Comparison of ENCODE assay signal across 29 mouse cellular contexts in genomic region chr9:67782786-67783185, GRCm38 (mm10). TPM values are rescaled to one million over a fixed set of nuclear protein-coding genes. Genes with fewer than 3 reads are reported as not detected.
A peak's percentile ranks its signal among the peaks of the same experiment; 100 is the strongest.
DNase-seq lines count a peak whose midpoint lies in the region; ATAC-seq and TF ChIP-seq lines count a peak whose summit lies in the region.
"Had no signal": no experiment of that assay in that cellular context is flagged by ENCODE, and none has a peak within 500 bp of the region (broad histone marks: within the 10 kb centered on the region; RNA-seq: fewer than 3 reads in every experiment).

No protein-coding gene starts in this region.

- H3K27me3 ChIP-seq in testis, adult 2 months (ENCODE audit: control insufficient read depth, insufficient read depth, low read length): no peaks in the 10 kb centered on the region
- H3K27me3 ChIP-seq: CH12.LX had no signal

- no peak for ATAC-seq in cerebellum, adult (ENCODE audit: insufficient number of reproducible peaks, low FRiP score, low TSS enrichment)
- ATAC-seq: activated CD4-positive, CD25-positive, alpha-beta regulatory T cell, adult 4 months; CD4-positive, CD25-positive, alpha-beta regulatory T cell, adult 4 months; Patski had no signal

- intact Hi-C loops in left cerebral cortex, postnatal 36 days (cut with DNase I): no loop called here

- TF ChIP-seq POLR2A in testis, adult 2 months (IDR thresholded peaks at IDR 0.05; ENCODE audit: control insufficient read depth, low read depth, low read length): no peak

- H3K4me1 ChIP-seq in testis, adult 2 months (ENCODE audit: control insufficient read depth, insufficient read depth, low read length): no peaks in the 10 kb centered on the region

- DNase-seq in testis, postnatal 10 days (ENCODE audit: low spot score): no peak
- DNase-seq in Muller cell, postnatal 12 days (ENCODE audit: inconsistent ontology term): peak; percentile 56
- DNase-seq in retina, embryonic 14.5 days (ENCODE audit: low spot score): peak; percentile 32
- DNase-seq in retina, postnatal 1 day: peak; percentile 65
- no peak for DNase-seq in left cerebral cortex, postnatal 36 days (ENCODE audit: low spot score in 2 of 2)
- no peak for DNase-seq in adipocyte (ENCODE audit: low spot score)
- DNase-seq: adrenal gland, adult 2 months; adrenal gland, adult 8-10 months; adrenal gland, postnatal 10 days; adrenal gland, postnatal 14 days; adrenal gland, postnatal 25 days; adrenal gland, postnatal 36 days; B cell, adult 2 months; cerebellum, adult 11 months; cerebellum, adult 11-12 months; cerebellum, adult 18-20 months; cerebellum, adult 2 months; cerebellum, adult 8-10 months had no signal

- H3K36me3 ChIP-seq in testis, adult 2 months (ENCODE audit: control insufficient read depth, insufficient read depth, low read length): no peaks in the 10 kb centered on the region
- H3K36me3 ChIP-seq: G1E had no signal

- no peak overlapping the region for H3K27ac ChIP-seq in testis, adult 2 months (ENCODE audit: control insufficient read depth, insufficient read depth, low read depth, low read length)

- TF ChIP-seq CTCF in testis, adult 2 months (IDR thresholded peaks at IDR 0.05; ENCODE audit: control insufficient read depth, insufficient read depth, insufficient replicate concordance, low read depth, low read length): no peak

- H3K4me3 ChIP-seq in testis, adult 2 months (ENCODE audit: control insufficient read depth, low read depth, low read length): peak overlapping the region; percentile 24; the same call in 1 of the 2 replicates

RNA-seq across cellular contexts. Expression of gene C2cd4b, which starts 23.5 kb away (rescaled TPM):
- 25.6 and 38.9 TPM in 2 replicates for polyA plus RNA-seq in testis, adult 2 months (2012; rRNA removed)
- 1 to 10 TPM; 2.3 to 4.0 TPM for total RNA-seq in left cerebral cortex, postnatal 36 days (2021)
- total RNA-seq: CH12.LX, G1E, MEL had no signal
- polyA plus RNA-seq: activated CD4-positive, CD25-positive, alpha-beta regulatory T cell, adult 4 months; C2C12; CD4-positive, CD25-positive, alpha-beta regulatory T cell, adult 4 months; G1E had no signal

RNA-seq across cellular contexts. Expression of gene C2cd4a, which starts 49.3 kb away (rescaled TPM):
- 0.10 and 0.30 TPM in 2 replicates for polyA plus RNA-seq in testis, adult 2 months (2012; rRNA removed)
- under 1 TPM in 1 of 2 experiments, not detected in 1; 0.22 TPM for total RNA-seq in left cerebral cortex, postnatal 36 days (2021)
- total RNA-seq: adrenal gland, adult 18-20 months; adrenal gland, adult 2 months; adrenal gland, postnatal 14 days; adrenal gland, postnatal 25 days; adrenal gland, postnatal 36 days; ES-E14; MEL had no signal
- polyA plus RNA-seq: activated CD4-positive, CD25-positive, alpha-beta regulatory T cell, adult 4 months; CD4-positive, CD25-positive, alpha-beta regulatory T cell, adult 4 months had no signal

RNA-seq across cellular contexts. Expression of gene Vps13c, which starts 57.4 kb away (rescaled TPM):
- 2.9 and 3.2 TPM in 2 replicates for polyA plus RNA-seq in testis, adult 2 months (2012; rRNA removed)
- total RNA-seq in left cerebral cortex, postnatal 36 days (2021): 10 to 100 TPM; 68.0 to 80.5 TPM

Comparison
In these comparisons a context has a peak if more than half of its experiments do, and no peak if none do; other contexts are left out.
1. DNase-seq: peak in Muller cell, postnatal 12 days (single experiment), retina, embryonic 14.5 days (single experiment) and retina, postnatal 1 day (single experiment); none in testis, postnatal 10 days (single experiment), left cerebral cortex, postnatal 36 days (0 of 2) and adipocyte (single experiment).